Mouse (Mus musculus): Measurements from ENCODE around the gene Adsl. TPM values are rescaled to one million over a fixed set of nuclear protein-coding genes. Genes with fewer than 3 reads are reported as not detected.

The Adsl gene
- polyA plus RNA-seq, 1 experiment from 2014 or later = 184 TPM

- H3K4me3 ChIP-seq (ENCODE audit: low read length) = no peak overlapping the region
- H3K27me3 ChIP-seq (ENCODE audit: insufficient read depth, low read length) = no peaks in the 10 kb centered on the region
- no peak overlapping the region for H3K27ac ChIP-seq (ENCODE audit: low read length)
- ATAC-seq (ENCODE audit: low FRiP score, low TSS enrichment) = no peak
- H3K9me3 ChIP-seq (ENCODE audit: low read length) = no peaks in the 10 kb centered on the region
- H3K36me3 ChIP-seq (ENCODE audit: insufficient read depth, low read length) = no peaks in the 10 kb centered on the region
- no peak overlapping the region for H3K9ac ChIP-seq (replicated peaks; ENCODE audit: low read length)
- H3K4me2 ChIP-seq (replicated peaks; ENCODE audit: low read depth, low read length) = no peak overlapping the region
- WGBS = 43% methylated on average over 1 of the region's 1 CpGs
- peaks cover 7% of the 10 kb centered on the region; the same call in 1 of the 2 replicates for H3K4me1 ChIP-seq (ENCODE audit: insufficient read depth, low read length)
Observed at GRCm38 (mm10) chr15:80997077-80997476, 48.8 kb downstream of the Adsl start.

DNA sequence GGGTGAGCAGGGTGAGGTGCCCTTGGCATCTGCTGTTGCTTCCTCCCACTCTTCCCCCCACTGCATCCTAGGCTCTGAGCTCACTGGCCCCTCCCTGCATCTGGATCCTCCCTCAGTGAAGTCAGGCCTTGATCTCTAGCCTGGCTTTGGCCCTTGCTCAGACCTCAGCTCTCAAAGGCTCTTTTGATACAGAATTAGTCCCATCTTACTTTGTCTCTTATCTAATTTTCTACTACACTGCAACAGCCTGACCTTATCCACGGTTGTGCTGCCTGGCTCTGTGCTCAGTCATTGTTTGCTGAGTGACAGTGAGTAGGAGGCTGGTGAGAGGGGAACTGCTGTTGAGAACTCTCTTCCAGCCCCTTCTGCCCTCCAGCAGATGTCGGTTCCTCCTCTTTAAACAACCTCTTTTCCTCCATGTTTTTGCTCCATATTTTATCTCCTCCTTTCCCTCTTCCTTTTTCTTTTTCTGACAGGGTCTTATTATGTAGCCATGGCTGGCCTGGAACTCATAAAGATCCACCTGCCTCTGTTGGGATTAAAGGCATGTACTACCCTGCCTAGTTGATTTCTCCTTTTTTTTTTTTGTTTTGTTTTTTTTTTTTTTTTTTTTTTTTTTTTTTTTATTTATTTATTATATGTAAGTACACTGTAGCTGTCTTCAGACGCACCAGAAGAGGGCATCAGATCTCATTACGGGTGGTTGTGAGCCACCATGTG lies 52.3 kb downstream of the Adsl start:
- no peak overlapping the region for H3K4me2 ChIP-seq (replicated peaks; ENCODE audit: low read depth, low read length)
- H3K4me3 ChIP-seq (ENCODE audit: low read length) = no peak overlapping the region
- H3K27ac ChIP-seq (ENCODE audit: low read length) = no peak overlapping the region
- WGBS = 15% methylated on average over 2 of the region's 4 CpGs
- H3K9ac ChIP-seq (replicated peaks; ENCODE audit: low read length) = no peak overlapping the region
- no peak for ATAC-seq (ENCODE audit: low FRiP score, low TSS enrichment)
- no peaks in the 10 kb centered on the region for H3K27me3 ChIP-seq (ENCODE audit: insufficient read depth, low read length)
- H3K4me1 ChIP-seq (ENCODE audit: insufficient read depth, low read length) = peaks cover 7% of the 10 kb centered on the region; the same call in 1 of the 2 replicates
- H3K9me3 ChIP-seq (ENCODE audit: low read length) = no peaks in the 10 kb centered on the region
- H3K36me3 ChIP-seq (ENCODE audit: insufficient read depth, low read length) = no peaks in the 10 kb centered on the region

DNA sequence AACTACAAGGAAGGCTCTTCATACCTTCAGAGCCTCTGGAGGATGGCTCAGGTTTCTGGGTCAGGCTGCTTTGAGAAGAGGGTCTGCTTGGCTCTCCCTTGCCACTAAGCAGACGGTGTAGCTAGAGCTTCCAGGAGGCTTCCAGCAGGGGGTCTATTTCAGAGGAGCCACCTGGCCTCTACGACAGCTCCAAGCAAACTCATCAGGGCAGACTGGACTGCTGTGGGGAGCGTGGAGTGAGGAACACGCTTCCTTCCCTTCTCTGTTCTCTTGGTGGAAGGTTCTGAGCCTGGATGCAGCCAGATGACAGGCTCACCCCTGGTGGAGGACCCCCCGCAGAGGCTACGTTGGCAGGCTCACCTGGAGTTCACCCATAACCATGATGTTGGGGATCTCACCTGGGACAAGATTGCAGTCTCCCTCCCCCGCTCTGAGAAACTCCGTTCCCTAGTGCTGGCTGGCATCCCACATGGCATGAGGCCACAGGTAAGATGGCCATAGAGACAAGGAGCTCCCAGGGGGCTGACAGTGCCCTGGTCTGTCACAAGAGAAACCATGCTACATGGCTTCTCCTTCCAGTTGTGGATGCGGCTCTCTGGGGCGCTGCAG lies 57.9 kb downstream of the Adsl start:
- no peak for ATAC-seq (ENCODE audit: low FRiP score, low TSS enrichment)
- Histone ChIP-seq H3K9ac (replicated peaks; ENCODE audit: low read length) (no peak overlapping the region), H3K9me3 (ENCODE audit: low read length) (no peaks in the 10 kb centered on the region), H3K27ac (ENCODE audit: low read length) (no peak overlapping the region), H3K4me3 (ENCODE audit: low read length) (no peak overlapping the region), H3K27me3 (ENCODE audit: insufficient read depth, low read length) (no peaks in the 10 kb centered on the region), H3K36me3 (ENCODE audit: insufficient read depth, low read length) (0 out of 2 replicates have a peak, but pooled peaks cover 10% of the 10 kb centered on the region), H3K4me2 (replicated peaks; ENCODE audit: low read depth, low read length) (no peak overlapping the region), H3K4me1 (ENCODE audit: insufficient read depth, low read length) (peaks cover 3% of the 10 kb centered on the region; the same call in 1 of the 2 replicates)
- 81% methylated on average over 10 of the region's 10 CpGs for WGBS

DNA sequence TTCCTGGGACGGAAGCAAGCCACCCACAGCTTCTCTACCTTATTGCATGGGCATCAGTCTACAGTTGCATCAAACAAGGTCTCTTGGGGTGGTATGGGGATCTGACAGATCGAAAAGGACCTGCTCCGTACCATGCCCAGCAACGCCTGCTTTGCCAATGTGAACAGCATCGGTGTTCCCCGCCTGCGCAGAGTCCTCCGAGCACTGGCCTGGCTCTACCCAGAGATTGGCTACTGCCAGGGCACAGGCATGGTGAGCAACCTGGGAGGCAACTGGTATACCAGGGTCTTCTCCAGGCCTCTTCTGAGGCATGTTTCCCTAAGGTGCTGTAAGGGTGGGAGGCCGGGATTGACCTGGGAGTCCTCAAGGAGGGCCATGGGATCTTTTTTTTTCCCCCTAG lies 59.0 kb downstream of the Adsl start:
- no peak overlapping the region for H3K27ac ChIP-seq (ENCODE audit: low read length)
- H3K27me3 ChIP-seq (ENCODE audit: insufficient read depth, low read length) = no peaks in the 10 kb centered on the region
- WGBS = 94% methylated on average over 9 of the region's 9 CpGs
- H3K4me3 ChIP-seq (ENCODE audit: low read length) = no peak overlapping the region
- ATAC-seq (ENCODE audit: low FRiP score, low TSS enrichment) = no peak
- H3K36me3 ChIP-seq (ENCODE audit: insufficient read depth, low read length) = 0 out of 2 replicates have a peak, but pooled peaks cover 15% of the 10 kb centered on the region
- no peak overlapping the region for H3K9ac ChIP-seq (replicated peaks; ENCODE audit: low read length)
- H3K4me1 ChIP-seq (ENCODE audit: insufficient read depth, low read length) = peaks cover 3% of the 10 kb centered on the region; the same call in 1 of the 2 replicates
- H3K9me3 ChIP-seq (ENCODE audit: low read length) = no peaks in the 10 kb centered on the region
- H3K4me2 ChIP-seq (replicated peaks; ENCODE audit: low read depth, low read length) = no peak overlapping the region

- Histone ChIP-seq H3K9me3 (ENCODE audit: low read length) (no peaks in the 10 kb centered on the region), H3K9ac (replicated peaks; ENCODE audit: low read length) (no peak overlapping the region), H3K4me2 (replicated peaks; ENCODE audit: low read depth, low read length) (no peak overlapping the region), H3K36me3 (ENCODE audit: insufficient read depth, low read length) (peaks cover 18% of the 10 kb centered on the region; the same call in 1 of the 2 replicates), H3K27me3 (ENCODE audit: insufficient read depth, low read length) (no peaks in the 10 kb centered on the region), H3K4me1 (ENCODE audit: insufficient read depth, low read length) (peaks cover 3% of the 10 kb centered on the region; the same call in 1 of the 2 replicates), H3K4me3 (ENCODE audit: low read length) (no peak overlapping the region), H3K27ac (ENCODE audit: low read length) (no peak overlapping the region)
- 89% methylated on average over 8 of the region's 8 CpGs for WGBS
- no peak for ATAC-seq (ENCODE audit: low FRiP score, low TSS enrichment)
Observed at GRCm38 (mm10) chr15:81007905-81008304, 59.6 kb downstream of the Adsl start.

DNA sequence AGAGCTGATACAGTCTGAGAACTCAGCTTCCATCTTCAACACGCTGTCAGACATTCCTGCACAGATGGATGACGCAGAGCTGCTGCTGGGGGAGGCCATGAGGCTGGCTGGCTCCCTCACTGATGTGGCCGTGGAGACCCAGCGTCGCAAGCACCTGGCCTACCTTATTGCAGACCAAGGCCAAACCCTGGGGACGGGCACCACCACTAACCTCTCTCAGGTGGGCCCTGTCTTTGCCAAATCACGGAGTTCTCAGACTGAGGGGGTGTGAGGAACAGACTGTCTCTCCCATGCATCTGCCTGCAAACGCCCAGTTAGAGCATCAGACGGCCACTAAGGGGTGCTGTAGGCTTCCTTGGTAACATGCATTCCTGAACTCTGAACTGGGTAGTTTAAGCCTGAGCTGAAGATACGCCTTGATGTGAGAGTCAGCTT lies 60.4 kb downstream of the Adsl start:
- H3K36me3 ChIP-seq (ENCODE audit: insufficient read depth, low read length) = peaks cover 26% of the 10 kb centered on the region; the same call in 1 of the 2 replicates

DNA sequence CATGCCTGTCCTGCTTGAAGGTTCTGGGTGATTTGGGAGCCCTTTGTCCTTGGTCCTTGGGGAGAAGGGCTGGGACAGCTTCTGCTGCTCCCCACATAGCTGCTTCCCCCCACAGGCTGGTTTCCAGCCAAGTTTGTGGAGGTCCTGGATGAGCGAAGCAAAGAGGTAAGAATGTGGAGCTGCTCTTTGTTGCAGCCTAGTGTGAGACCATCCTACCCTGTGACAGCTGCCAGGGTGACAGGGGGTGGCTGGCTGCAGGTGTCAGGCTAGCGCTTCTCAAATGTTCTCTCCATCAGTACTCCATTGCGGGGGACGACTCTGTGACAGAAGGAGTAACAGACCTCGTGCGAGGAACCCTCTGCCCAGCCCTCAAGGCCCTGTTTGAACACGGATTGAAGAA lies 61.8 kb downstream of the Adsl start:
- WGBS = 66% methylated on average over 7 of the region's 7 CpGs

More for the DNA sequence above, 60.4 kb downstream of the Adsl start:
- Histone ChIP-seq H3K9me3 (ENCODE audit: low read length) (no peaks in the 10 kb centered on the region), H3K27me3 (ENCODE audit: insufficient read depth, low read length) (no peaks in the 10 kb centered on the region), H3K9ac (replicated peaks; ENCODE audit: low read length) (no peak overlapping the region), H3K4me3 (ENCODE audit: low read length) (no peak overlapping the region), H3K4me1 (ENCODE audit: insufficient read depth, low read length) (peaks cover 3% of the 10 kb centered on the region; the same call in 1 of the 2 replicates), H3K4me2 (replicated peaks; ENCODE audit: low read depth, low read length) (no peak overlapping the region), H3K27ac (ENCODE audit: low read length) (no peak overlapping the region)
- no peak for ATAC-seq (ENCODE audit: low FRiP score, low TSS enrichment)
- 63% methylated on average over 10 of the region's 10 CpGs for WGBS

GRCm38 (mm10) chr15:81011523-81011922 lies 63.2 kb downstream of the Adsl start:
- no peak overlapping the region for H3K4me2 ChIP-seq (replicated peaks; ENCODE audit: low read depth, low read length)

More for the DNA sequence above, 61.8 kb downstream of the Adsl start:
- Histone ChIP-seq H3K4me2 (replicated peaks; ENCODE audit: low read depth, low read length) (no peak overlapping the region), H3K9ac (replicated peaks; ENCODE audit: low read length) (no peak overlapping the region), H3K9me3 (ENCODE audit: low read length) (no peaks in the 10 kb centered on the region), H3K4me1 (ENCODE audit: insufficient read depth, low read length) (peaks cover 3% of the 10 kb centered on the region; the same call in 1 of the 2 replicates), H3K4me3 (ENCODE audit: low read length) (no peak overlapping the region), H3K27ac (ENCODE audit: low read length) (no peak overlapping the region), H3K27me3 (ENCODE audit: insufficient read depth, low read length) (no peaks in the 10 kb centered on the region), H3K36me3 (ENCODE audit: insufficient read depth, low read length) (peaks cover 34% of the 10 kb centered on the region)
- no peak for ATAC-seq (ENCODE audit: low FRiP score, low TSS enrichment)

DNA sequence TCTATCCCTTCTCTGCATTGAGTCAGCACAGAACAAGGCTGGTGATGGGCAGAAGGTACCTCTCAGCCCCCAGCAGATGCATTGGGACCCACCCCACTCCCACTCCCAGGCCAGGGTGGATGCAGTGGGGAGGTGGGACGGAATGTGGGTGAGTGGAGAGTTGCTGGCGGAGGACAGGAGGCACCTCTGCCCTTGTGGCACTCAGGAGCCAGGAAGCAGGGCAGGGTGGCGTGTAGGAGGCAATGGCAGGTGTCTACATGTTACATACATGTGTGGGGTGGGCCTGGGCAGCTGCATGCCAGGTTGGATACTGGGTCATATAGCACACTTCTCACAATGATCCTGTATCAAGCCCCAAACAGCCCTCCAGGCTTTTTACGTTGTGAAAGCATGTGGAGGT lies 64.1 kb downstream of the Adsl start:
- Histone ChIP-seq H3K36me3 (ENCODE audit: insufficient read depth, low read length) (peaks cover 55% of the 10 kb centered on the region), H3K4me3 (ENCODE audit: low read length) (no peak overlapping the region), H3K9ac (replicated peaks; ENCODE audit: low read length) (no peak overlapping the region), H3K9me3 (ENCODE audit: low read length) (no peaks in the 10 kb centered on the region), H3K4me2 (replicated peaks; ENCODE audit: low read depth, low read length) (no peak overlapping the region), H3K27me3 (ENCODE audit: insufficient read depth, low read length) (no peaks in the 10 kb centered on the region), H3K27ac (ENCODE audit: low read length) (no peak overlapping the region), H3K4me1 (ENCODE audit: insufficient read depth, low read length) (peaks cover 3% of the 10 kb centered on the region; the same call in 1 of the 2 replicates)
- 86% methylated on average over 4 of the region's 4 CpGs for WGBS
- ATAC-seq (ENCODE audit: low FRiP score, low TSS enrichment) = no peak

More at GRCm38 (mm10) chr15:81011523-81011922, 63.2 kb downstream of the Adsl start:
- Histone ChIP-seq H3K27ac (ENCODE audit: low read length) (no peak overlapping the region), H3K4me3 (ENCODE audit: low read length) (no peak overlapping the region), H3K9ac (replicated peaks; ENCODE audit: low read length) (no peak overlapping the region), H3K36me3 (ENCODE audit: insufficient read depth, low read length) (peaks cover 47% of the 10 kb centered on the region), H3K4me1 (ENCODE audit: insufficient read depth, low read length) (peaks cover 3% of the 10 kb centered on the region; the same call in 1 of the 2 replicates), H3K9me3 (ENCODE audit: low read length) (no peaks in the 10 kb centered on the region), H3K27me3 (ENCODE audit: insufficient read depth, low read length) (no peaks in the 10 kb centered on the region)
- ATAC-seq (ENCODE audit: low FRiP score, low TSS enrichment) = no peak
- WGBS = 76% methylated on average over 3 of the region's 3 CpGs

- peaks cover 63% of the 10 kb centered on the region for H3K36me3 ChIP-seq (ENCODE audit: insufficient read depth, low read length)
Observed at GRCm38 (mm10) chr15:81013186-81013585, 64.9 kb downstream of the Adsl start.

More at GRCm38 (mm10) chr15:81013186-81013585, 64.9 kb downstream of the Adsl start:
- WGBS = 80% methylated on average over 7 of the region's 7 CpGs
- Histone ChIP-seq H3K27ac (ENCODE audit: low read length) (no peak overlapping the region), H3K9me3 (ENCODE audit: low read length) (no peaks in the 10 kb centered on the region), H3K9ac (replicated peaks; ENCODE audit: low read length) (no peak overlapping the region), H3K27me3 (ENCODE audit: insufficient read depth, low read length) (no peaks in the 10 kb centered on the region), H3K4me1 (ENCODE audit: insufficient read depth, low read length) (peaks cover 3% of the 10 kb centered on the region; the same call in 1 of the 2 replicates), H3K4me3 (ENCODE audit: low read length) (no peak overlapping the region), H3K4me2 (replicated peaks; ENCODE audit: low read depth, low read length) (no peak overlapping the region)
- no peak for ATAC-seq (ENCODE audit: low FRiP score, low TSS enrichment)
